Mouse (Mus musculus): ENCODE results near the gene Xntrpc. TPM values are rescaled to one million over a fixed set of nuclear protein-coding genes. Genes with fewer than 3 reads are reported as not detected.

Xntrpc gene
- polyA plus RNA-seq, 1 experiment from 2014 or later: 2.6 TPM

DNA sequence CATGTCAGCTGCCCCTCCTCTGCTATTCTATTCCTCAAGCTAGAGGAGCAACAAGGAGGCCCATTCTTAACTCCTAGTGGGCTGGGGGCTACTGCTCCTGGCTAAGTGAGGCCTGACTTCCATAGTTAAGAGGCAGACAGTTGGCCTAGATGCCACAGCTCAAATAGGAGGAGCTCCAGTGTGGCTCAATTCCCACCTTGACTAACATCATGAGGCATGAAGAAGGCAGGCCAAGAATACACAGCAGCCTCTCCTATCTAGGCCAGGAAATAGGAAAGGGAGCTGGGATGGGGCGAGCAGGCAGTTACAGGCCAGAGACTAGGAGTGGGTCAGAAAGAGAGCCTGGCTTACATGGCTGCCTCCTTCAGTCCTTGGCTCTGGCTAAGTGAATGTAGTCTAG, 42.7 kb downstream of the Xntrpc start:
- Histone ChIP-seq H3K4me3 (no peak overlapping the region), H3K4me2 (replicated peaks) (no peak overlapping the region), H3K36me3 (no peaks in the 10 kb centered on the region), H3K4me1 (peaks cover 5% of the 10 kb centered on the region), H3K27me3 (no peaks in the 10 kb centered on the region), H3K9me3 (no peaks in the 10 kb centered on the region), H3K27ac (no peak overlapping the region), H3K9ac (no peak overlapping the region)
- 88% methylated on average over 1 of the region's 1 CpGs for WGBS
- ATAC-seq (ENCODE audit: insufficient number of reproducible peaks, insufficient read depth, low FRiP score, low TSS enrichment): no peak

DNA sequence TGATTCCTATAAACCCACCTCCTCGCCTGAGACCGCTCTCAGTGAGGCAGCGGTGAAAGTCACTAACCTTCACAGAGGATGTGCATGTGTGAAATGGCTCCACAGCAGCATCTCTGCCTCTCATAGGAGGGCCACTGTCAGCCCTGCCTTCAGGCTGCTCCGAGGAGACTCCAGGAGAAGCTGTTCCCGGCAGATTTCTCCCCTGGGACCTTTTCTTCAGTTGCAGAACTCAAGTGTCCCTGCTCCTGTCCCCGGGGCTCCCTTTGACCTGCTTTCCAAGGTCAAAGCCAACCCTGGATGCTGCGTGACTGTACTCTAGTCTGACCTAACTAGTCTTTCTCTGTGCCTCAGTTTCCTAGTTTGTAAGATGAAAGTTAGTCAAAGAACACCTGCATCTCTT, 43.7 kb downstream of the Xntrpc start, which contains the start of gene Art5:
Art5 (minus strand) TSS at position 319 of the 400 bp plus-strand sequence.
- no peak within 1 kb of the TSS for H3K9ac ChIP-seq

GRCm38 (mm10) chr7:102109746-102110145, 44.2 kb downstream of the Xntrpc start:
- WGBS: 82% methylated on average over 4 of the region's 4 CpGs
- no peak for ATAC-seq (ENCODE audit: insufficient number of reproducible peaks, insufficient read depth, low FRiP score, low TSS enrichment)
- H3K9me3 ChIP-seq: no peaks in the 10 kb centered on the region
- H3K4me1 ChIP-seq: peaks cover 5% of the 10 kb centered on the region
- no peak overlapping the region for H3K9ac ChIP-seq
- no peaks in the 10 kb centered on the region for H3K36me3 ChIP-seq
- no peak overlapping the region for H3K4me3 ChIP-seq
- no peak overlapping the region for H3K4me2 ChIP-seq (replicated peaks)
- no peak overlapping the region for H3K27ac ChIP-seq
- H3K27me3 ChIP-seq: no peaks in the 10 kb centered on the region

More for the DNA sequence above, 43.7 kb downstream of the Xntrpc start, which contains the start of gene Art5:
- Histone ChIP-seq H3K4me1 (peaks cover 5% of the 10 kb centered on the region), H3K4me2 (replicated peaks) (no peak within 1 kb of the TSS), H3K36me3 (no peaks in the 10 kb centered on the region), H3K4me3 (no peak within 1 kb of the TSS), H3K9me3 (no peaks in the 10 kb centered on the region), H3K27me3 (no peaks in the 10 kb centered on the region), H3K27ac (no peak within 1 kb of the TSS)
- no peak for ATAC-seq (ENCODE audit: insufficient number of reproducible peaks, insufficient read depth, low FRiP score, low TSS enrichment)
- WGBS: 78% methylated on average over 7 of the region's 7 CpGs

GRCm38 (mm10) chr7:102113151-102113729, 47.7 kb downstream of the Xntrpc start:
- Histone ChIP-seq H3K9me3 (no peaks in the 10 kb centered on the region), H3K4me2 (replicated peaks) (no peak overlapping the region), H3K4me3 (no peak overlapping the region), H3K4me1 (no peaks in the 10 kb centered on the region), H3K27me3 (no peaks in the 10 kb centered on the region), H3K9ac (no peak overlapping the region), H3K36me3 (peaks cover 2% of the 10 kb centered on the region; the same call in 1 of the 2 replicates), H3K27ac (no peak overlapping the region)
- WGBS: 82% methylated on average over 45 of the region's 45 CpGs
- no peak for ATAC-seq (ENCODE audit: insufficient number of reproducible peaks, insufficient read depth, low FRiP score, low TSS enrichment)

DNA sequence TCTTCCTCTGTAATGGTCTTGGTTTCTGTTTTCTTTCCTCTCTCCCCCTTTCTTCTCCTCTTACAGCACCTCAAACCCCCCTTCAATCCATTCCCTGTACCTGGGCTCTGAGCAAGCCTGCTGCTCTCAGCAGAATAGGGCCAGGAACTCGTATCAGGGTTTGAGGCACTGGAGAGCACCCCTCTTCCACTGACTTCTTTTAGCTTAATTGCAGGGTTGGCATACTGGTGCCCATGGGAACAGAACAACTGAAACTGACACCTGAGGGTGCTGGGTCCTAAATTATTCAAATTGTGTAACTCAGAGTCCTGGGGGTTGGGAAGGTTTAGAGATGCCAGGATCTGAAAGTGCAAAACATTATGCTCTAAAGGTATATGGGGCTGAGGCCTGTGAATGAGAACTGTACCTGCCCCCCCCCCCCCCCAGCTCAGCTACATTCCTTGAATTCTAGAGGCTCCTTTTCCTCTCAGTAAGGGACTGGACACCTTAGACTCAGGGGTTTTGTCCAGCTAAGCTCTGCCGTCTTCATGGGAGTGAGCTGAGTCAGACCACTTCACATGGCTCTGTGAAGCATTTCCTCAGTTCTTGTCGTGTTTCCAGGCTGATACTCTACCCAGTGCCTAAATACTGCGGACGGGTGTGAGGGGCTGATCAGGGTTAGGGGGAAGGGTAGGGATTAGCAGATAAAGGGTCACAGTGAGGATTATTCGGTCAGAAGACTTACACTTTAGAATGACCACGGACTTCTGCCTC, 51.2 kb downstream of the Xntrpc start, which contains the start of gene Chrna10:
Chrna10 (minus strand) TSS at position 250 of the 753 bp plus-strand sequence.
- Histone ChIP-seq H3K4me2 (replicated peaks) (no peak within 1 kb of the TSS), H3K9ac (no peak within 1 kb of the TSS), H3K4me1 (no peaks in the 10 kb centered on the region), H3K27ac (no peak within 1 kb of the TSS), H3K27me3 (no peaks in the 10 kb centered on the region), H3K36me3 (peaks cover 35% of the 10 kb centered on the region), H3K9me3 (no peaks in the 10 kb centered on the region), H3K4me3 (no peak within 1 kb of the TSS)
- ATAC-seq (ENCODE audit: insufficient number of reproducible peaks, insufficient read depth, low FRiP score, low TSS enrichment): no peak
- 46% methylated on average over 7 of the region's 7 CpGs for WGBS

DNA sequence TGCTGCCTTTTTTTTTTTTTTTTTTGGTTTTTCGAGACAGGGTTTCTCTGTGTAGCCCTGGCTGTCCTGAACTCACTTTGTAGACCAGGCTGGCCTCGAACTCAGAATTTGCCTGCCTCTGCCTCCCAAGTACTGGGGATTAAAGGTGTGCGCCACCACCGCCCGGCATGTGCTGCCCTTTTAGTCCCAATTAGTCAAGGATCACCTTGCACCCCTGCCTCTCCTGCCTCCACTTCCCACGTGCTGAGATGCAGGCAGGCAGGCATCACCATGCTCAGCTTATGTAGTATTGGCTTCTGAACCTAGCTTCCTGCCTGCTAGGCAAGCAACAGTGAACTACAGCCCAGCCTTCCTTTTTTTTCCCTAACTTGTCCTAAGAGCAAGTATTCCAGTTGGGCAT, 51.9 kb downstream of the Xntrpc start:
- WGBS: 78% methylated on average over 6 of the region's 6 CpGs
- Histone ChIP-seq H3K9me3 (no peaks in the 10 kb centered on the region), H3K27me3 (no peaks in the 10 kb centered on the region), H3K27ac (no peak overlapping the region), H3K4me2 (replicated peaks) (no peak overlapping the region), H3K9ac (no peak overlapping the region), H3K4me3 (no peak overlapping the region), H3K4me1 (no peaks in the 10 kb centered on the region), H3K36me3 (peaks cover 41% of the 10 kb centered on the region)
- ATAC-seq (ENCODE audit: insufficient number of reproducible peaks, insufficient read depth, low FRiP score, low TSS enrichment): no peak

- H3K9me3 ChIP-seq: no peaks in the 10 kb centered on the region
- no peaks in the 10 kb centered on the region for H3K27me3 ChIP-seq
- WGBS: 98% methylated on average over 10 of the region's 10 CpGs
- H3K36me3 ChIP-seq: peaks cover 70% of the 10 kb centered on the region
- no peaks in the 10 kb centered on the region for H3K4me1 ChIP-seq
- H3K27ac ChIP-seq: no peak overlapping the region
- H3K9ac ChIP-seq: no peak overlapping the region
- H3K4me2 ChIP-seq (replicated peaks): no peak overlapping the region
- no peak for ATAC-seq (ENCODE audit: insufficient number of reproducible peaks, insufficient read depth, low FRiP score, low TSS enrichment)
- no peak overlapping the region for H3K4me3 ChIP-seq
Measured at GRCm38 (mm10) chr7:102120326-102120725, 54.8 kb downstream of the Xntrpc start.

- Histone ChIP-seq H3K36me3 (peaks cover 74% of the 10 kb centered on the region), H3K27me3 (no peaks in the 10 kb centered on the region)
- WGBS: 90% methylated on average over 4 of the region's 4 CpGs
Measured at GRCm38 (mm10) chr7:102132395-102132794, 66.9 kb downstream of the Xntrpc start.

GRCm38 (mm10) chr7:102137464-102137863, 72.0 kb downstream of the Xntrpc start:
- Histone ChIP-seq H3K4me3 (no peak overlapping the region), H3K27ac (no peak overlapping the region), H3K9me3 (no peaks in the 10 kb centered on the region), H3K4me1 (no peaks in the 10 kb centered on the region), H3K27me3 (no peaks in the 10 kb centered on the region), H3K4me2 (replicated peaks) (no peak overlapping the region), H3K36me3 (peaks cover 64% of the 10 kb centered on the region), H3K9ac (no peak overlapping the region)
- no peak for ATAC-seq (ENCODE audit: insufficient number of reproducible peaks, insufficient read depth, low FRiP score, low TSS enrichment)
- WGBS: 92% methylated on average over 1 of the region's 1 CpGs

More at GRCm38 (mm10) chr7:102132395-102132794, 66.9 kb downstream of the Xntrpc start:
- no peak overlapping the region for H3K4me2 ChIP-seq (replicated peaks)
- no peak overlapping the region for H3K9ac ChIP-seq
- ATAC-seq (ENCODE audit: insufficient number of reproducible peaks, insufficient read depth, low FRiP score, low TSS enrichment): no peak
- H3K9me3 ChIP-seq: no peaks in the 10 kb centered on the region
- H3K4me3 ChIP-seq: no peak overlapping the region
- H3K27ac ChIP-seq: no peak overlapping the region
- no peaks in the 10 kb centered on the region for H3K4me1 ChIP-seq

- peaks cover 63% of the 10 kb centered on the region for H3K36me3 ChIP-seq
- no peaks in the 10 kb centered on the region for H3K27me3 ChIP-seq
- H3K4me1 ChIP-seq: no peaks in the 10 kb centered on the region
- H3K9me3 ChIP-seq: no peaks in the 10 kb centered on the region
- no peak overlapping the region for H3K27ac ChIP-seq
- no peak overlapping the region for H3K4me2 ChIP-seq (replicated peaks)
- ATAC-seq (ENCODE audit: insufficient number of reproducible peaks, insufficient read depth, low FRiP score, low TSS enrichment): no peak
- 95% methylated on average over 5 of the region's 5 CpGs for WGBS
- H3K4me3 ChIP-seq: no peak overlapping the region
- H3K9ac ChIP-seq: no peak overlapping the region
Measured at GRCm38 (mm10) chr7:102137898-102138297, 72.4 kb downstream of the Xntrpc start.
